Mouse (Mus musculus): Measurements from ENCODE around the gene Kat2b.
A peak's percentile ranks its signal among the peaks of the same experiment; 100 is the strongest.
"Not testable (repeated sequence)": the region's sequence is repeated elsewhere in the genome, so short reads cannot be mapped to it uniquely, and the experiment has no call there.

Gene Kat2b

GRCm38 (mm10) chr17:53596941-53597790, 30.5 kb downstream of the Kat2b start:
- no peak for DNase-seq (ENCODE audit: low read depth, low spot score)

GRCm38 (mm10) chr17:53598571-53598970, 31.9 kb downstream of the Kat2b start:
- no peak for DNase-seq (ENCODE audit: low read depth, low spot score)

GRCm38 (mm10) chr17:53603236-53603635, 36.6 kb downstream of the Kat2b start:
- not testable (repeated sequence) for DNase-seq (ENCODE audit: low read depth, low spot score)

GRCm38 (mm10) chr17:53606082-53606481, 39.4 kb downstream of the Kat2b start:
- not testable (repeated sequence) for DNase-seq (ENCODE audit: low read depth, low spot score)

GRCm38 (mm10) chr17:53608924-53609323, 42.3 kb downstream of the Kat2b start:
- DNase-seq (ENCODE audit: low read depth, low spot score), result not testable (repeated sequence)

- DNase-seq (ENCODE audit: low read depth, low spot score), result no peak
These were observed 50.8 kb downstream of the Kat2b start for GRCm38 (mm10) chr17:53617295-53617957.

GRCm38 (mm10) chr17:53618369-53618768, 51.7 kb downstream of the Kat2b start:
- DNase-seq (ENCODE audit: low read depth, low spot score), result no peak

- DNase-seq (ENCODE audit: low read depth, low spot score), result no peak
These were observed 52.7 kb downstream of the Kat2b start for GRCm38 (mm10) chr17:53619391-53619790.

- DNase-seq (ENCODE audit: low read depth, low spot score), result no peak
These were observed 54.0 kb downstream of the Kat2b start for GRCm38 (mm10) chr17:53620611-53621010.

- no peak for DNase-seq (ENCODE audit: low read depth, low spot score)
These were observed 55.5 kb downstream of the Kat2b start for GRCm38 (mm10) chr17:53622125-53622524.

GRCm38 (mm10) chr17:53623762-53624161, 57.1 kb downstream of the Kat2b start:
- DNase-seq (ENCODE audit: low read depth, low spot score), result no peak

- DNase-seq (ENCODE audit: low read depth, low spot score), result no peak
These were observed 59.5 kb downstream of the Kat2b start for GRCm38 (mm10) chr17:53626160-53626559.

- no peak for DNase-seq (ENCODE audit: low read depth, low spot score)
These were observed 60.8 kb downstream of the Kat2b start for GRCm38 (mm10) chr17:53627497-53627896.

- no peak for DNase-seq (ENCODE audit: low read depth, low spot score)
These were observed 61.5 kb downstream of the Kat2b start for GRCm38 (mm10) chr17:53628131-53628530.

GRCm38 (mm10) chr17:53631344-53631743, 64.7 kb downstream of the Kat2b start:
- DNase-seq (ENCODE audit: low read depth, low spot score), result no peak

- DNase-seq (ENCODE audit: low read depth, low spot score), result no peak
These were observed 76.7 kb downstream of the Kat2b start for GRCm38 (mm10) chr17:53643360-53643759.

- no peak for DNase-seq (ENCODE audit: low read depth, low spot score)
These were observed 83.6 kb downstream of the Kat2b start for GRCm38 (mm10) chr17:53650251-53650661.

GRCm38 (mm10) chr17:53654596-53654995, 87.9 kb downstream of the Kat2b start:
- no peak for DNase-seq (ENCODE audit: low read depth, low spot score)

- DNase-seq (ENCODE audit: low read depth, low spot score), result no peak
These were observed 88.4 kb downstream of the Kat2b start for GRCm38 (mm10) chr17:53655081-53655480.

GRCm38 (mm10) chr17:53655959-53656358, 89.3 kb downstream of the Kat2b start:
- DNase-seq (ENCODE audit: low read depth, low spot score), result no peak

GRCm38 (mm10) chr17:53656369-53656860, 89.8 kb downstream of the Kat2b start:
- DNase-seq (ENCODE audit: low read depth, low spot score), result no peak

- peak; percentile 45 for DNase-seq (ENCODE audit: low read depth, low spot score)
These were observed 90.7 kb downstream of the Kat2b start for GRCm38 (mm10) chr17:53657391-53657790.

- DNase-seq (ENCODE audit: low read depth, low spot score), result no peak
These were observed 92.0 kb downstream of the Kat2b start for GRCm38 (mm10) chr17:53658668-53659067.

All from A20 (cell line).